Mouse (Mus musculus): ENCODE measurements around the gene Aldh1l1. TPM values are rescaled to one million over a fixed set of nuclear protein-coding genes. Genes with fewer than 3 reads are reported as not detected.
A peak's percentile ranks its signal among the peaks of the same experiment; 100 is the strongest.

The Aldh1l1 gene
- polyA plus RNA-seq, 1 experiment from 2014 or later = 2.1 TPM

- no peak overlapping the region for H3K4me3 ChIP-seq
- WGBS = 70% methylated on average over 3 of the region's 3 CpGs
- H3K4me1 ChIP-seq = peaks cover 25% of the 10 kb centered on the region
- H3K4me2 ChIP-seq = no peak overlapping the region
- no peaks in the 10 kb centered on the region for H3K9me3 ChIP-seq
- no peak for ATAC-seq (ENCODE audit: borderline replicate concordance, extremely low read depth, low FRiP score, low TSS enrichment)
- H3K36me3 ChIP-seq = peaks cover 2% of the 10 kb centered on the region; the same call in 1 of the 2 replicates
- no peak overlapping the region for H3K9ac ChIP-seq
- H3K27ac ChIP-seq = no peak overlapping the region
- H3K27me3 ChIP-seq = no peaks in the 10 kb centered on the region
Observed at GRCm38 (mm10) chr6:90472697-90473096, 13.5 kb upstream of the Aldh1l1 start.

GRCm38 (mm10) chr6:90473630-90474360 lies 12.4 kb upstream of the Aldh1l1 start:
- Histone ChIP-seq H3K36me3 (peaks cover 2% of the 10 kb centered on the region; the same call in 1 of the 2 replicates), H3K9me3 (no peaks in the 10 kb centered on the region), H3K4me2 (no peak overlapping the region), H3K27ac (no peak overlapping the region), H3K27me3 (no peaks in the 10 kb centered on the region), H3K4me3 (no peak overlapping the region), H3K9ac (no peak overlapping the region), H3K4me1 (peaks cover 25% of the 10 kb centered on the region)
- no peak for ATAC-seq (ENCODE audit: borderline replicate concordance, extremely low read depth, low FRiP score, low TSS enrichment)
- WGBS = 90% methylated on average over 24 of the region's 24 CpGs

GRCm38 (mm10) chr6:90474361-90474750 lies 11.9 kb upstream of the Aldh1l1 start:
- Histone ChIP-seq H3K9ac (no peak overlapping the region), H3K4me2 (no peak overlapping the region), H3K27ac (no peak overlapping the region), H3K27me3 (no peaks in the 10 kb centered on the region), H3K9me3 (no peaks in the 10 kb centered on the region), H3K36me3 (peaks cover 2% of the 10 kb centered on the region; the same call in 1 of the 2 replicates), H3K4me3 (no peak overlapping the region), H3K4me1 (peaks cover 25% of the 10 kb centered on the region)
- ATAC-seq (ENCODE audit: borderline replicate concordance, extremely low read depth, low FRiP score, low TSS enrichment) = no peak
- 84% methylated on average over 3 of the region's 3 CpGs for WGBS

GRCm38 (mm10) chr6:90475176-90475853 lies 10.9 kb upstream of the Aldh1l1 start:
- Histone ChIP-seq H3K4me3 (no peak overlapping the region), H3K9ac (no peak overlapping the region), H3K4me2 (no peak overlapping the region), H3K9me3 (no peaks in the 10 kb centered on the region), H3K27me3 (no peaks in the 10 kb centered on the region), H3K4me1 (peaks cover 25% of the 10 kb centered on the region), H3K36me3 (no peaks in the 10 kb centered on the region), H3K27ac (no peak overlapping the region)
- ATAC-seq (ENCODE audit: borderline replicate concordance, extremely low read depth, low FRiP score, low TSS enrichment) = no peak
- WGBS = 69% methylated on average over 4 of the region's 4 CpGs

GRCm38 (mm10) chr6:90475854-90476212 lies 10.4 kb upstream of the Aldh1l1 start:
- H3K4me1 ChIP-seq = peaks cover 21% of the 10 kb centered on the region
- no peaks in the 10 kb centered on the region for H3K36me3 ChIP-seq
- ATAC-seq (ENCODE audit: borderline replicate concordance, extremely low read depth, low FRiP score, low TSS enrichment) = no peak
- H3K27ac ChIP-seq = no peak overlapping the region
- H3K9me3 ChIP-seq = no peaks in the 10 kb centered on the region
- H3K27me3 ChIP-seq = no peaks in the 10 kb centered on the region
- WGBS = 72% methylated on average over 3 of the region's 3 CpGs
- H3K4me3 ChIP-seq = no peak overlapping the region
- no peak overlapping the region for H3K4me2 ChIP-seq
- no peak overlapping the region for H3K9ac ChIP-seq

GRCm38 (mm10) chr6:90476941-90477518 lies 9.2 kb upstream of the Aldh1l1 start:
- peak; percentile 62; the same call in 1 of the 2 replicates for ATAC-seq (ENCODE audit: borderline replicate concordance, extremely low read depth, low FRiP score, low TSS enrichment)
- H3K9me3 ChIP-seq = no peaks in the 10 kb centered on the region
- 37% methylated on average over 14 of the region's 14 CpGs for WGBS
- no peak overlapping the region for H3K9ac ChIP-seq
- H3K4me3 ChIP-seq = no peak overlapping the region
- H3K4me2 ChIP-seq = peak overlapping the region; percentile 20
- H3K27ac ChIP-seq = no peak overlapping the region
- peaks cover 11% of the 10 kb centered on the region; the same call in 1 of the 2 replicates for H3K4me1 ChIP-seq
- no peaks in the 10 kb centered on the region for H3K27me3 ChIP-seq
- no peaks in the 10 kb centered on the region for H3K36me3 ChIP-seq

- no peak overlapping the region for H3K9ac ChIP-seq
- H3K36me3 ChIP-seq = no peaks in the 10 kb centered on the region
- no peak for ATAC-seq (ENCODE audit: borderline replicate concordance, extremely low read depth, low FRiP score, low TSS enrichment)
- WGBS = 50% methylated on average over 3 of the region's 3 CpGs
- H3K4me2 ChIP-seq = no peak overlapping the region
- no peaks in the 10 kb centered on the region for H3K4me1 ChIP-seq
- H3K27ac ChIP-seq = no peak overlapping the region
- no peaks in the 10 kb centered on the region for H3K9me3 ChIP-seq
- no peaks in the 10 kb centered on the region for H3K27me3 ChIP-seq
- H3K4me3 ChIP-seq = no peak overlapping the region
Observed at GRCm38 (mm10) chr6:90484249-90484648, 2.0 kb upstream of the Aldh1l1 start.

- ATAC-seq (ENCODE audit: borderline replicate concordance, extremely low read depth, low FRiP score, low TSS enrichment) = no peak
- Histone ChIP-seq H3K9ac (no peak overlapping the region), H3K4me1 (no peaks in the 10 kb centered on the region), H3K36me3 (no peaks in the 10 kb centered on the region), H3K4me3 (no peak overlapping the region), H3K27ac (no peak overlapping the region), H3K9me3 (no peaks in the 10 kb centered on the region), H3K27me3 (no peaks in the 10 kb centered on the region), H3K4me2 (no peak overlapping the region)
- WGBS = 71% methylated on average over 5 of the region's 5 CpGs
Observed at GRCm38 (mm10) chr6:90484876-90485275, 1.4 kb upstream of the Aldh1l1 start.

GRCm38 (mm10) chr6:90487531-90487930 lies 1.3 kb downstream of the Aldh1l1 start:
- no peaks in the 10 kb centered on the region for H3K27me3 ChIP-seq
- no peaks in the 10 kb centered on the region for H3K36me3 ChIP-seq
- no peaks in the 10 kb centered on the region for H3K9me3 ChIP-seq
- WGBS = 83% methylated on average over 1 of the region's 1 CpGs
- H3K27ac ChIP-seq = no peak overlapping the region
- H3K4me3 ChIP-seq = no peak overlapping the region
- no peak overlapping the region for H3K9ac ChIP-seq
- H3K4me1 ChIP-seq = no peaks in the 10 kb centered on the region
- H3K4me2 ChIP-seq = no peak overlapping the region
- no peak for ATAC-seq (ENCODE audit: borderline replicate concordance, extremely low read depth, low FRiP score, low TSS enrichment)

- H3K27ac ChIP-seq = no peak overlapping the region
- ATAC-seq (ENCODE audit: borderline replicate concordance, extremely low read depth, low FRiP score, low TSS enrichment) = no peak
- no peak overlapping the region for H3K4me3 ChIP-seq
- no peaks in the 10 kb centered on the region for H3K9me3 ChIP-seq
- H3K27me3 ChIP-seq = no peaks in the 10 kb centered on the region
- H3K36me3 ChIP-seq = no peaks in the 10 kb centered on the region
- H3K4me1 ChIP-seq = no peaks in the 10 kb centered on the region
- H3K9ac ChIP-seq = no peak overlapping the region
- H3K4me2 ChIP-seq = no peak overlapping the region
- 87% methylated on average over 3 of the region's 3 CpGs for WGBS
Observed at GRCm38 (mm10) chr6:90489532-90489931, 3.3 kb downstream of the Aldh1l1 start.

GRCm38 (mm10) chr6:90490976-90491375 lies 4.7 kb downstream of the Aldh1l1 start:
- Histone ChIP-seq H3K4me2 (no peak overlapping the region), H3K9ac (no peak overlapping the region), H3K27ac (no peak overlapping the region), H3K27me3 (no peaks in the 10 kb centered on the region), H3K9me3 (no peaks in the 10 kb centered on the region), H3K4me3 (no peak overlapping the region), H3K4me1 (no peaks in the 10 kb centered on the region), H3K36me3 (no peaks in the 10 kb centered on the region)
- 75% methylated on average over 2 of the region's 2 CpGs for WGBS
- no peak for ATAC-seq (ENCODE audit: borderline replicate concordance, extremely low read depth, low FRiP score, low TSS enrichment)

All from lung, embryonic 15.5 days (tissue).